Mouse (Mus musculus) layer of hippocampus, postnatal 14 days (tissue): Measurements from ENCODE around the gene Ranbp3. TPM values are rescaled to one million over a fixed set of nuclear protein-coding genes. Genes with fewer than 3 reads are reported as not detected.

Source experiments
- DNase-seq, 2 experiments: peaks; one replicate each; pipeline ENCODE4 v3.0.0; 2021 to 2022; ENCODE audit warnings: low spot score in 2 of 2, mixed read lengths in 1 of 2
- total RNA-seq, 2 experiments: library from RNA; stranded (reverse); gene quantifications; 2 replicates each; pipeline ENCODE4 v1.2.3; 2021

Gene Ranbp3
- total RNA-seq, 2 experiments from 2014 or later = 83.9 to 85.3 TPM

- DNase-seq = no peak
These were observed 50.5 kb downstream of the Ranbp3 start for GRCm38 (mm10) chr17:56723419-56724161.

- no peak for DNase-seq
These were observed 54.0 kb downstream of the Ranbp3 start for GRCm38 (mm10) chr17:56727029-56727649.

- no peak for DNase-seq
These were observed 54.6 kb downstream of the Ranbp3 start for GRCm38 (mm10) chr17:56727659-56728058.

- DNase-seq = no peak
These were observed 55.0 kb downstream of the Ranbp3 start for GRCm38 (mm10) chr17:56728117-56728516.

GRCm38 (mm10) chr17:56729151-56729550 is 56.1 kb downstream of the Ranbp3 start:
- no peak for DNase-seq

- no peak for DNase-seq
These were observed 56.6 kb downstream of the Ranbp3 start for GRCm38 (mm10) chr17:56729656-56730055.

GRCm38 (mm10) chr17:56736534-56736933 is 63.4 kb downstream of the Ranbp3 start:
- DNase-seq = no peak

- DNase-seq = no peak
These were observed 65.1 kb downstream of the Ranbp3 start for GRCm38 (mm10) chr17:56738221-56738620.

- DNase-seq = no peak
These were observed 67.2 kb downstream of the Ranbp3 start for GRCm38 (mm10) chr17:56740118-56740787.

- no peak for DNase-seq
These were observed 67.7 kb downstream of the Ranbp3 start for GRCm38 (mm10) chr17:56740788-56741160.

- no peak for DNase-seq
These were observed 71.1 kb downstream of the Ranbp3 start for GRCm38 (mm10) chr17:56744173-56744572.

- no peak for DNase-seq
These were observed 78.4 kb downstream of the Ranbp3 start for GRCm38 (mm10) chr17:56751404-56752072.

GRCm38 (mm10) chr17:56753452-56753851 is 80.4 kb downstream of the Ranbp3 start:
- DNase-seq = no peak

GRCm38 (mm10) chr17:56754271-56755185 is 81.4 kb downstream of the Ranbp3 start:
- DNase-seq = no peak

- DNase-seq = no peak
These were observed 83.8 kb downstream of the Ranbp3 start for GRCm38 (mm10) chr17:56756703-56757399.

- DNase-seq = peak in 1 of 2 experiments; percentile 54
These were observed 84.5 kb downstream of the Ranbp3 start, which contains the start of gene Nrtn for GRCm38 (mm10) chr17:56757416-56758123. TSS of gene Nrtn (minus strand) at chr17:56757530.

- peak; percentile 45 to 67 for DNase-seq
These were observed 85.0 kb downstream of the Ranbp3 start for GRCm38 (mm10) chr17:56758132-56758531.

- no peak for DNase-seq
These were observed 86.2 kb downstream of the Ranbp3 start for GRCm38 (mm10) chr17:56759261-56759660.

GRCm38 (mm10) chr17:56761077-56761476 is 88.0 kb downstream of the Ranbp3 start:
- no peak for DNase-seq
